Mouse (Mus musculus) embryonic facial prominence, embryonic 14.5 days (tissue): ENCODE measurements around the gene Vmn1r221. TPM values are rescaled to one million over a fixed set of nuclear protein-coding genes. Genes with fewer than 3 reads are reported as not detected.

ENCODE experiments used
- ATAC-seq: fragments of 200-750 bp; cut with Nextera tagmentation; 2 replicates; pipeline ENCODE4 v1.8.0; 2017; ENCODE audit warnings: low read depth, moderate number of reproducible peaks, moderate TSS enrichment
- DNase-seq: peaks from one replicate; pipeline ENCODE4 v3.0.0-alpha.2; 2015; ENCODE audit warnings: low spot score
- H3K27ac ChIP-seq: fragments of 300-500 bp; sonication (generic); replicated peaks from 2 replicates; pipeline ENCODE4 v1.5.1; 2014; ENCODE audit warnings: low read depth, mild to moderate bottlenecking, low read length, moderate library complexity
- H3K27me3 ChIP-seq: fragments of 300-500 bp; sonication (generic); replicated peaks from 2 replicates; pipeline ENCODE4 v1.6.1; 2014; ENCODE audit warnings: low read length; ENCODE audit not compliant: control insufficient read depth, insufficient read depth
- H3K36me3 ChIP-seq: fragments of 300-500 bp; sonication (generic); 2 replicates; pipeline ENCODE4 v1.6.1; 2014; ENCODE audit warnings: low read length, mixed read lengths; ENCODE audit not compliant: control insufficient read depth, insufficient read depth
- H3K4me1 ChIP-seq: fragments of 300-500 bp; sonication (generic); 2 replicates; pipeline ENCODE4 v1.6.1; 2014; ENCODE audit warnings: antibody characterized with exemption, low read length; ENCODE audit not compliant: control insufficient read depth, insufficient read depth
- H3K4me2 ChIP-seq: fragments of 300-500 bp; sonication (generic); 2 replicates; pipeline ENCODE4 v1.6.1; 2014; ENCODE audit warnings: low read depth, mild to moderate bottlenecking, low read length, moderate library complexity, mixed read lengths
- H3K4me3 ChIP-seq: fragments of 300-500 bp; sonication (generic); 2 replicates; pipeline ENCODE4 v1.5.1; 2014; ENCODE audit warnings: low read depth, mild to moderate bottlenecking, low read length
- H3K9ac ChIP-seq: fragments of 300-500 bp; sonication (generic); 2 replicates; pipeline ENCODE4 v1.6.1; 2014; ENCODE audit warnings: low read depth, mild to moderate bottlenecking, low read length, moderate library complexity, mixed read lengths
- H3K9me3 ChIP-seq: fragments of 300-500 bp; sonication (generic); 2 replicates; pipeline ENCODE4 v1.6.1; 2016; ENCODE audit warnings: low read length; ENCODE audit not compliant: control insufficient read depth
- WGBS: fragments of 180-500 bp; shearing (Covaris S2); extraction: QIAGEN DNeasy Blood & Tissue Kit; methylation state at CpG from one replicate; pipeline ENCODE4 v1.1.7; 2014; 5-methylcytosine and 5-hydroxymethylcytosine counted together
- polyA plus RNA-seq: library from polyadenylated mRNA; unstranded; fragments of >200 nt; fragmentation: Nextera tagmentation; extraction: Ambion mirVana; gene quantifications from 2 replicates; pipeline ENCODE4 v1.2.1, GENCODE M21; 2014

Gene Vmn1r221
- polyA plus RNA-seq, 1 experiment from 2014 or later, result not detected

DNA sequence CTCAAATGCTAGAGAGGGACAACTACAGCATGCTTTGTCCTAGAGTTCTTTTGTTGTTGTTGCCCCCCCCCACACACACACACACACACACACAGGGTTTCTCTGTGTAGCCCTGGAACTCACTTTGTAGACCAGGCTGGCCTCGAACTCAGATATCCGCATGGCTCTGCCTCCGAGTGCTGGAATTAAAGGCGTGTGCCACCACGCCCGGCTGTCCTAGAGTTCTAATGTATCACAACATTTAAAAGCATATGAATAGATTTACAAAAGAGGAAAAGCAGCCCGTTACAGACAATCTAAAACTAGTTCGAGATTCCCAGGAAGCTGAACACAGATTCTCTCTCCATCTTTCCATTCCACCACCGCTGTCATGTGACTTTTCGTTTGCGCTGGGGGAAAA is 55.8 kb downstream of the Vmn1r221 start:
- Histone ChIP-seq H3K9me3 (no peaks in the 10 kb centered on the region), H3K4me1 (no peaks in the 10 kb centered on the region), H3K4me3 (peak overlapping the region; percentile 37), H3K36me3 (no peaks in the 10 kb centered on the region), H3K4me2 (peak overlapping the region; percentile 55), H3K27me3 (peaks cover 6% of the 10 kb centered on the region), H3K9ac (peak overlapping the region; percentile 30; the same call in 1 of the 2 replicates), H3K27ac (no peak overlapping the region)
- no peak for DNase-seq
- no peak for ATAC-seq
- 20% methylated on average over 11 of the region's 11 CpGs for WGBS

DNA sequence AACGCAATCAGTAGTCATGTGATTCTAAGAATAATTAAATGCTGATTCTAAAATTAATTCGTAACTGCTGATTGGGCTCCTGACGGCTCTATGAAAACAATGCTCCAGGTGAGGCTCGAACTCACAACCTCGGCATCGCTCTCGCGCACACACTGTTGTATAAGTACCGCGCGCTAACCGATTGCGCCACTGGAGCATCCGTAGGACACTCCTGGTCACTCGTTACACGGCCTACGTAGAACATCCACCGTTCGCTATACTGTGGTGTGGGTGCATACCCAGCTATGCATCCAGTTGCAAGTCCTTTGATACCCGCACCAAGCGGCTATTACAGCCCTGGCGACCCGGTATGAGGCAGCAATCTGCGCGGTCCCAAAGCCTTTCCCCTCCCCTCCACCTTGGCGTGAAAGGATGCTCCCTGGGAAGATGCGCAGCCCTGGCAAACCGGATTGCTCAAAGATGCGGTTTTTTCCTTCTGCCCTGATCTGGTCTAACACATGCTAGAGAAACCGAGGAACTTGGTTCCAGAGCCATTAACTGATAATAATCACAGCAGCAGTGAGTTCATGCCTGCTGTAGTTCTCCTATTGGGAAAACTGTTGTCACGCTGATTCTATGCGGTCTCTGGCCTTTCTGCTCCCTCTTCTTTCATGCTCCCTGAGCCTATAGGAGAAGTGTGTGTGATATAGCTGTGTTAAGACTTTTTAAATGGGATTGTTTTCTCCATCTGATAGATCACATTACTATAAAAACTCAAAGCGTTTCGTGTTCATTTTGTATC is 56.6 kb downstream of the Vmn1r221 start:
- H3K9me3 ChIP-seq, result no peaks in the 10 kb centered on the region
- WGBS, result 2% methylated on average over 34 of the region's 34 CpGs
- no peaks in the 10 kb centered on the region for H3K4me1 ChIP-seq
- peak; percentile 77 for ATAC-seq
- H3K36me3 ChIP-seq, result no peaks in the 10 kb centered on the region
- peak overlapping the region; percentile 37 for H3K4me3 ChIP-seq
- peaks cover 6% of the 10 kb centered on the region for H3K27me3 ChIP-seq
- H3K4me2 ChIP-seq, result peak overlapping the region; percentile 55
- no peak overlapping the region for H3K27ac ChIP-seq
- H3K9ac ChIP-seq, result peak overlapping the region; percentile 30
- peak; percentile 42 for DNase-seq

Other genes starting within 250 kb of the Vmn1r221 start
- gene Vmn1r213, start 206.5 kb upstream of the Vmn1r221 start, polyA plus RNA-seq, result not detected in 2 replicates
- gene Vmn1r214, start 183.7 kb upstream of the Vmn1r221 start, polyA plus RNA-seq, result not detected in 2 replicates
- not detected in 2 replicates for gene Vmn1r215, start 146.1 kb upstream of the Vmn1r221 start, polyA plus RNA-seq
- not detected in 2 replicates for gene Vmn1r217, start 95.9 kb upstream of the Vmn1r221 start, polyA plus RNA-seq
- not detected in 2 replicates for gene Vmn1r218, start 81.0 kb upstream of the Vmn1r221 start, polyA plus RNA-seq
- 0.07 TPM in 1 of 2 replicates, not detected in the other for gene Vmn1r219, start 54.8 kb upstream of the Vmn1r221 start, polyA plus RNA-seq
- gene Vmn1r220, start 26.2 kb upstream of the Vmn1r221 start, polyA plus RNA-seq, result not detected in 2 replicates
- gene Vmn1r222, start 21.8 kb downstream of the Vmn1r221 start, polyA plus RNA-seq, result not detected in 2 replicates
- gene Vmn1r223, start 33.0 kb downstream of the Vmn1r221 start, polyA plus RNA-seq, result not detected in 2 replicates
- 40.2 and 44.9 TPM in 2 replicates for gene Zfp322a, start 155.1 kb downstream of the Vmn1r221 start, polyA plus RNA-seq
- gene Abt1, start 209.7 kb downstream of the Vmn1r221 start, polyA plus RNA-seq, result 10.3 and 11.6 TPM in 2 replicates